Mouse (Mus musculus): ENCODE results near the gene Zbtb5.

- TF ChIP-seq POLR2A (IDR thresholded peaks at IDR 0.05; ENCODE audit: extremely low read depth, insufficient read depth, low read length) (no peak), CTCF (IDR thresholded peaks at IDR 0.05; ENCODE audit: low read depth, low read length) (no peak)
These were observed 42.2 kb downstream of the Zbtb5 start for GRCm38 (mm10) chr4:44970056-44970455.

All from liver, adult 2 months (tissue).